Mouse (Mus musculus): ENCODE results near the gene Spata18. TPM values are rescaled to one million over a fixed set of nuclear protein-coding genes. Genes with fewer than 3 reads are reported as not detected.

Gene Spata18
- polyA plus RNA-seq, 1 experiment from 2014 or later: 0.34 TPM

Other genes starting within 250 kb of the Spata18 start
- 0.09 and 0.30 TPM in 2 replicates for gene Cwh43, start 245.3 kb upstream of the Spata18 start, polyA plus RNA-seq (2015; fragmentation: Nextera tagmentation; extraction: Ambion mirVana)
- gene Dcun1d4, start 170.4 kb upstream of the Spata18 start, polyA plus RNA-seq (2015; fragmentation: Nextera tagmentation; extraction: Ambion mirVana): 42.8 and 47.8 TPM in 2 replicates
- not detected in 2 replicates for gene Lrrc66, start 18.9 kb upstream of the Spata18 start, polyA plus RNA-seq (2015; fragmentation: Nextera tagmentation; extraction: Ambion mirVana)
- gene Sgcb, start 3.6 kb upstream of the Spata18 start, polyA plus RNA-seq (2015; fragmentation: Nextera tagmentation; extraction: Ambion mirVana): 20.5 and 22.3 TPM in 2 replicates

Data from forebrain, embryonic 13.5 days (tissue).